Mouse (Mus musculus): ENCODE results near the gene Tmprss15.

DNA sequence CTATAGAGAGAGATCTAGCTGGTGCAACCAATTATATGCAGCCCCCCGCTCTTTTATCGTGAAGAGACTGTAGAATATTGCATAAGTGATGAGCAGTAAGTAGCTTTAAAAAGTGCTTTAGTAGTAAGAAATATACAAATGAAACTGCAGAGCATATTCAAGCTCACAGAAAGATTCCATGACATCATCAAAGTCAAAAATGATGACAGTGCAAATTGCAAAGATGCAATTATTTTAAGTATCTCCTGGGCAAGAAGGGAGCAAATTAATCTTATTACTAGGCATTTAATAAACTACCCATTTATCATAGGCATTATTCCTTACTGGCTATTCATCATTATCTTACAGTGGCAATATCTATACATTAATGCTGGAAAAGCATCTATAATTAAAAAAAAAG lies 156.6 kb downstream of the Tmprss15 start:
- TF ChIP-seq POLR2A (IDR thresholded peaks at IDR 0.05; ENCODE audit: borderline replicate concordance, control insufficient read depth, low read depth, low read length) (no peak), CTCF (IDR thresholded peaks at IDR 0.05; ENCODE audit: control insufficient read depth, insufficient read depth, low read length) (no peak)
